Mouse (Mus musculus): ENCODE data around the gene Pole3.

Gene Pole3

GRCm38 (mm10) chr4:62524651-62525488 is at the start of gene Pole3, which contains the start of gene 4933430I17Rik:
TSS of gene Pole3 (minus strand) at chr4:62525068.
TSS of gene 4933430I17Rik (plus strand) at chr4:62525369.
- DNase-seq (ENCODE audit: low read depth, low spot score) = peak; percentile 99

- no peak for DNase-seq (ENCODE audit: low read depth, low spot score)
Measured at GRCm38 (mm10) chr4:62570029-62570428, 45.2 kb upstream of the Pole3 start.

- no peak for DNase-seq (ENCODE audit: low read depth, low spot score)
Measured at GRCm38 (mm10) chr4:62569603-62570002, 44.7 kb upstream of the Pole3 start.

- DNase-seq (ENCODE audit: low read depth, low spot score) = no peak
Measured at GRCm38 (mm10) chr4:62568359-62568758, 43.5 kb upstream of the Pole3 start.

- DNase-seq (ENCODE audit: low read depth, low spot score) = no peak
Measured at GRCm38 (mm10) chr4:62567696-62568095, 42.8 kb upstream of the Pole3 start.

- no peak for DNase-seq (ENCODE audit: low read depth, low spot score)
Measured at GRCm38 (mm10) chr4:62566530-62566929, 41.7 kb upstream of the Pole3 start.

GRCm38 (mm10) chr4:62562006-62562405 is 37.1 kb upstream of the Pole3 start:
- DNase-seq (ENCODE audit: low read depth, low spot score) = no peak

GRCm38 (mm10) chr4:62561630-62562001 is 36.7 kb upstream of the Pole3 start:
- DNase-seq (ENCODE audit: low read depth, low spot score) = no peak

GRCm38 (mm10) chr4:62560963-62561629 is 36.2 kb upstream of the Pole3 start:
- DNase-seq (ENCODE audit: low read depth, low spot score) = peak; percentile 85

GRCm38 (mm10) chr4:62559797-62560329 is 35.0 kb upstream of the Pole3 start, which contains the start of gene Rgs3:
TSS of gene Rgs3 (plus strand) at chr4:62559847.
- DNase-seq (ENCODE audit: low read depth, low spot score) = no peak

GRCm38 (mm10) chr4:62557436-62557835 is 32.6 kb upstream of the Pole3 start:
- DNase-seq (ENCODE audit: low read depth, low spot score) = no peak

- DNase-seq (ENCODE audit: low read depth, low spot score) = no peak
Measured at GRCm38 (mm10) chr4:62551966-62552365, 27.1 kb upstream of the Pole3 start.

- DNase-seq (ENCODE audit: low read depth, low spot score) = no peak
Measured at GRCm38 (mm10) chr4:62544801-62545200, 19.9 kb upstream of the Pole3 start.

GRCm38 (mm10) chr4:62543782-62544181 is 18.9 kb upstream of the Pole3 start:
- no peak for DNase-seq (ENCODE audit: low read depth, low spot score)

- no peak for DNase-seq (ENCODE audit: low read depth, low spot score)
Measured at GRCm38 (mm10) chr4:62541802-62542201, 16.9 kb upstream of the Pole3 start.

GRCm38 (mm10) chr4:62533729-62534128 is 8.9 kb upstream of the Pole3 start:
- DNase-seq (ENCODE audit: low read depth, low spot score) = no peak

GRCm38 (mm10) chr4:62527655-62528054 is 2.8 kb upstream of the Pole3 start:
- DNase-seq (ENCODE audit: low read depth, low spot score) = no peak

- no peak for DNase-seq (ENCODE audit: low read depth, low spot score)
Measured at GRCm38 (mm10) chr4:62526256-62526655, 1.4 kb upstream of the Pole3 start.

- no peak for DNase-seq (ENCODE audit: low read depth, low spot score)
Measured at GRCm38 (mm10) chr4:62525489-62525811, 582 bp upstream of the Pole3 start.

- no peak for DNase-seq (ENCODE audit: low read depth, low spot score)
Measured at GRCm38 (mm10) chr4:62520892-62521400, 3.9 kb downstream of the Pole3 start.

GRCm38 (mm10) chr4:62519849-62520233 is 5.0 kb downstream of the Pole3 start, which contains the start of gene Alad:
TSS of gene Alad (minus strand) at chr4:62519918.
- DNase-seq (ENCODE audit: low read depth, low spot score) = peak; percentile 89

- DNase-seq (ENCODE audit: low read depth, low spot score) = no peak
Measured at GRCm38 (mm10) chr4:62519122-62519848, 5.6 kb downstream of the Pole3 start.
